Mouse (Mus musculus) G1E (cell line): Measurements from ENCODE around the gene Usp36.

Experiments used
- CTCF ChIP-seq: IDR thresholded peaks from 2 replicates; pipeline ENCODE4 v1.5.1; 2012; ENCODE audit warnings: low read depth, low read length, inconsistent platforms, mixed read lengths
- TAL1 ChIP-seq: conservative IDR thresholded peaks from 2 replicates; pipeline ENCODE4 v1.6.1; 2012; ENCODE audit warnings: low read depth, low read length, inconsistent platforms, mixed read lengths

DNA sequence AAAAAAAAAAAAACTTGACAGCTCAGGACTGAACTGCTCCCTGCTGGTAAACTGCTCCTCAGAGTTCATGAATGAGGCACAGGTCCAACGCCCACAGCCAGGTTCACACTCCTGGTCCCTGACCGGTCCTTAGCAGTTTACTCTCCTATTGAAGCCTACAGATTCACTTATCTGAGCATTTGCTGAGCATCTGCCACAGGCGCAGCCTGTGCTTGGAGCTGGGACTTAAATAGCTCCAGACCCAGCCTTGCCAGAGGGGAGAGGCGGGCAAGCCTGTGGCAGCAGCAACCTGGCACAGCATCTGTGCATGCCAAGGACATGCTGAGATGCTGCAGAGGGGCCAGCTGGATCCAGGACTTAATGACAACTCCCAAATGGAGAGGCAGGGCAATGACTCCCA lies 79.9 kb downstream of the Usp36 start:
- TF ChIP-seq CTCF (no peak), TAL1 (no peak)
